Mouse (Mus musculus) naive thymus-derived CD4-positive, alpha-beta T cell, adult 2 months (primary cell): ENCODE data around the gene Slc35e2.

Experiments used
- DNase-seq: peaks from one replicate; pipeline ENCODE4 v3.0.0-alpha.2; 2011; ENCODE audit warnings: low read depth

Slc35e2 gene

GRCm38 (mm10) chr4:155575521-155575920, 25.7 kb upstream of the Slc35e2 start:
- no peak for DNase-seq

- DNase-seq, result no peak
Measured at GRCm38 (mm10) chr4:155577132-155577531, 24.1 kb upstream of the Slc35e2 start.

GRCm38 (mm10) chr4:155577741-155578140, 23.5 kb upstream of the Slc35e2 start:
- no peak for DNase-seq

GRCm38 (mm10) chr4:155578336-155579125, 22.7 kb upstream of the Slc35e2 start:
- no peak for DNase-seq

GRCm38 (mm10) chr4:155580420-155580819, 20.8 kb upstream of the Slc35e2 start:
- DNase-seq, result peak; percentile 66

- DNase-seq, result no peak
Measured at GRCm38 (mm10) chr4:155582279-155582905, 18.8 kb upstream of the Slc35e2 start.

- no peak for DNase-seq
Measured at GRCm38 (mm10) chr4:155589356-155589755, 11.9 kb upstream of the Slc35e2 start.

GRCm38 (mm10) chr4:155591012-155591719, 10.1 kb upstream of the Slc35e2 start:
- DNase-seq, result no peak

GRCm38 (mm10) chr4:155593780-155594179, 7.4 kb upstream of the Slc35e2 start:
- DNase-seq, result no peak

GRCm38 (mm10) chr4:155595777-155596176, 5.4 kb upstream of the Slc35e2 start:
- no peak for DNase-seq

- DNase-seq, result no peak
Measured at GRCm38 (mm10) chr4:155596606-155597005, 4.6 kb upstream of the Slc35e2 start.

GRCm38 (mm10) chr4:155598536-155598935, 2.7 kb upstream of the Slc35e2 start:
- DNase-seq, result no peak

GRCm38 (mm10) chr4:155599901-155600825, 1.1 kb upstream of the Slc35e2 start:
- DNase-seq, result peak; percentile 76

GRCm38 (mm10) chr4:155601997-155602456, 811 bp downstream of the Slc35e2 start:
- no peak for DNase-seq

GRCm38 (mm10) chr4:155602753-155603152, 1.5 kb downstream of the Slc35e2 start:
- no peak for DNase-seq

GRCm38 (mm10) chr4:155603801-155604200, 2.6 kb downstream of the Slc35e2 start:
- DNase-seq, result peak; percentile 51

- DNase-seq, result no peak
Measured at GRCm38 (mm10) chr4:155605132-155605531, 3.9 kb downstream of the Slc35e2 start.

- no peak for DNase-seq
Measured at GRCm38 (mm10) chr4:155606825-155607224, 5.6 kb downstream of the Slc35e2 start.

GRCm38 (mm10) chr4:155611860-155612259, 10.6 kb downstream of the Slc35e2 start:
- no peak for DNase-seq

GRCm38 (mm10) chr4:155613264-155613663, 12.0 kb downstream of the Slc35e2 start:
- DNase-seq, result no peak

- no peak for DNase-seq
Measured at GRCm38 (mm10) chr4:155618321-155618720, 17.1 kb downstream of the Slc35e2 start.
